Mouse (Mus musculus) lung, postnatal 10 days (tissue): ENCODE results near the gene Tprg.

ENCODE experiments used
- DNase-seq: peaks from one replicate; pipeline ENCODE4 v3.0.0; 2021

Gene Tprg

GRCm38 (mm10) chr16:25333279-25334219, 46.9 kb downstream of the Tprg start:
- DNase-seq: peak; percentile 69

GRCm38 (mm10) chr16:25335058-25335703, 48.6 kb downstream of the Tprg start:
- peak; percentile 12 for DNase-seq

GRCm38 (mm10) chr16:25349626-25350025, 63.0 kb downstream of the Tprg start:
- peak; percentile 74 for DNase-seq

- no peak for DNase-seq
Measured at GRCm38 (mm10) chr16:25367834-25368233, 81.2 kb downstream of the Tprg start.

- peak; percentile 10 for DNase-seq
Measured at GRCm38 (mm10) chr16:25369984-25370412, 83.4 kb downstream of the Tprg start.

GRCm38 (mm10) chr16:25374121-25374520, 87.5 kb downstream of the Tprg start:
- DNase-seq: peak; percentile 6

GRCm38 (mm10) chr16:25374775-25375174, 88.2 kb downstream of the Tprg start:
- DNase-seq: peak; percentile 31

GRCm38 (mm10) chr16:25376720-25377373, 90.2 kb downstream of the Tprg start:
- DNase-seq: peak; percentile 88

- DNase-seq: no peak
Measured at GRCm38 (mm10) chr16:25377695-25378094, 91.1 kb downstream of the Tprg start.

GRCm38 (mm10) chr16:25385498-25386192, 99.0 kb downstream of the Tprg start:
- no peak for DNase-seq

- no peak for DNase-seq
Measured at GRCm38 (mm10) chr16:25394676-25395075, 108.1 kb downstream of the Tprg start.

- no peak for DNase-seq
Measured at GRCm38 (mm10) chr16:25404156-25404555, 117.5 kb downstream of the Tprg start.

GRCm38 (mm10) chr16:25407204-25407886, 120.7 kb downstream of the Tprg start:
- peak; percentile 65 for DNase-seq

GRCm38 (mm10) chr16:25408032-25408431, 121.4 kb downstream of the Tprg start:
- DNase-seq: no peak

GRCm38 (mm10) chr16:25411307-25411706, 124.7 kb downstream of the Tprg start:
- DNase-seq: no peak

GRCm38 (mm10) chr16:25413885-25414284, 127.3 kb downstream of the Tprg start:
- no peak for DNase-seq

- DNase-seq: no peak
Measured at GRCm38 (mm10) chr16:25415186-25415585, 128.6 kb downstream of the Tprg start.

GRCm38 (mm10) chr16:25417875-25418630, 131.4 kb downstream of the Tprg start:
- DNase-seq: peak; percentile 47

- DNase-seq: peak; percentile 40
Measured at GRCm38 (mm10) chr16:25422997-25423396, 136.4 kb downstream of the Tprg start.

- no peak for DNase-seq
Measured at GRCm38 (mm10) chr16:25424001-25424400, 137.4 kb downstream of the Tprg start.

GRCm38 (mm10) chr16:25424915-25425314, 138.3 kb downstream of the Tprg start:
- DNase-seq: no peak
